Mouse (Mus musculus): Measurements from ENCODE around the gene Itgb2l.

The Itgb2l gene

DNA sequence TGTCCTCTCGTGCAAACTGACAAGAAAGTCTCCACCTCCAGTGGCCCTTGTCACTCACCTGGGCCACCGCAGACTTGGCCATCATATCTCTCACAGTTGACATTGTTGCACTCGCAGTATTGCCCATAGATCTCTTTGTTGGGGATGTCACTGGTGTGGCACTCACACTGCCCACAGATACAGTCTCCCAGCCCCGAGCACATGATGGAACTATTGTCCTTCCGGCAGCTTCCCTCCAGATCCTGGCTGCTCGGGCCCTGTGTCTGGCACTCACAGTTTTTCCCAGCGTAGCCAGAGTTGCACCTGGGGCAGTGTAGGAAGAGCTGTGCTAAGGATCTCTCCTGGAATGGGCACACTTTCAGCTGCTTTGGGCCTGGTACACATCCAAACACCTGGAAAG is 16.7 kb downstream of the Itgb2l start:
- DNase-seq (ENCODE audit: low read depth) = no peak

DNA sequence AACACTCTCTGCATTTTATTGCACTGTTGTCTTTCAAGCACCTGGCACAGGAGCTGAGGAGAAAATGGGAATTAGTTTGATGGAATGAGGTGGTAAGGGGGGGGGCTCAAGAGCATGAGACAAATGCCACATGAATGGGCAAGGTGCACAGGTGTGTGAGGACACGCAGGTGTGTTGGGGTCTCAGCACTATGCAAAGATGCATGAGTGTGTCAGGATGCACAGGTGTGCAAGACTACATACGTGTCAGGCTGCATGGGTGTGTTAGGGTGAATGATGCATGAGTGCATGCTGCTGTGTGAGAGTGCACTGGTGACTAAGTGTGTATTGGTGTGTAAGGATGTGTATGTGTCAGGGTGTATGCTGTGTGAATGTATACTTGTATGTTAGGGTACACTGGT is 18.4 kb downstream of the Itgb2l start:
- DNase-seq (ENCODE audit: low read depth) = no peak

DNA sequence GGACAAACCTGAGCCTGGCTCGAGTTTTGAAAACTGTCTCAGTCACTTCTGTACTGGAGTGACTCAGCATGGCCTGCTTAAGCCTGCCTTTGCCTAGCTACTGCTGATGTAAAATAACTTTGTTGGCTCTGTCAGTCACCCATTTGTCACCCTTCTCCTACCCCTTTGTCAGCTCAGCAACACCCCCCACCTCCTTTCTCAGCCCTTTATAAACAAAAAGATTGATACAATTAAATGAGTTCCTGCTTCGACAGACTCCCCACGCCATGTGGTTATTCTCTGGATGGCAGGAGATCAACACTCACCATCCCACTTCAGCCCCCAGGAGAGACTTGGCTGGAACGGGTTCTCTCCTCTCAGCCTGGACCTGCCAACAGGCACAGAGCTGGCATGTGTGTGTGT is 35.4 kb downstream of the Itgb2l start:
- no peak for DNase-seq (ENCODE audit: low read depth)

DNA sequence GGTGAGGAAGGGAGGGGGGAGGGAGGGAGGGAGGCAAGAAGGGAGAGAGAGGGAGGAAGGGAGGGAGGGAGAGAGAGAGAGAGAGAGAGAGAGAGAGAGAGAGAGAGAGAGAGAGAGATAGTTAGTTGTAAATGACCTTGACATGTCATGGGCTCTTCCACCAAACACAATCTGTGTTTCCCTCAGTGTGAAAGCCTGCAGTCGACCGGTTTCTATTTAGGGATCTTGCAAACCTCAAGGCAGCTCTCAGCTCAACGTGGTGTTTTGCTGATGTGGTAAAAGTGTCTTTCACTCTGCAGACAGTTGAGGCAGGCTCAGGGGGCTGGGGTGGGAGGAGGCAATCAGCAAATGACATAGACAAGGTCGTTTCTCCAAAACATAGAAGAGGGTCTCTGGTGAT is 37.1 kb downstream of the Itgb2l start:
- no peak for DNase-seq (ENCODE audit: low read depth)

DNA sequence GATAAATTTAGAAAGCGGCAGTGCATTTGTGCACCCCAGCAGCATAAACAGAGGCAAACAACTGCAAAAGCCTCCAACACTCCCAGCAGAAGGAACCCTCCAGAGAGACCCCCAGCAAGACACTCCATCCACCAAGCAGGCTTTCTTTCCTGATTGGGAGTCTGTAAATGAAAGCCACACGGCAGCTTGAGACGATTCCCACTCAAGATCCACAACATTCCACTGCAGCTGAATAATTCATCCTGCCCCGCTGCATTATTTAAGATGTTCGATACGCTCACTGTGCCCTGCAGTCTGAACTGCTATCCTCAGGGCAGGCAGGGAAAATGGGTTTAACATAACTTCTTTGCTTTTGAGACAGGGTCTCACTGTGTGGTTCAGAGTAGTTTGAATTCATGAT is 41.1 kb downstream of the Itgb2l start:
- no peak for DNase-seq (ENCODE audit: low read depth)

DNA sequence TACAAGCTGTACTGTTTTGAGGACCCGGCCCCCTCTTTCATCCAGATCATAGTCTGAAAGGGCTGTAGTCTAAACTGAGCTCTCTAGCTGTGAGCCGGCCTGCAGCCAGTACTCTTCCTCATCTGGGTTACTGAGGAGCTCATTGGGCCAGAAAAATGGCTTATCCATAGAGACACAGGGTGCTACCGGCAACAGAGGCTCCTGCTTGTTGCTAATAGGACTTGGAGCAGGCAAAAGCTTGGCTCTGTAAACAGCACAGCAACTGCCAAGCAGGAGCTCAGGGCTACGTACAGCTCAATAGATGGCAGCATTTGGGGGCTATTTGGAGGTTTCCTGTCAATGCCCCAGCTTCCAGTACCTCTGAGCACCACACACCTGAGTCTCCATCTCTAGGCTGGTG is 43.4 kb downstream of the Itgb2l start:
- DNase-seq (ENCODE audit: low read depth) = no peak

DNA sequence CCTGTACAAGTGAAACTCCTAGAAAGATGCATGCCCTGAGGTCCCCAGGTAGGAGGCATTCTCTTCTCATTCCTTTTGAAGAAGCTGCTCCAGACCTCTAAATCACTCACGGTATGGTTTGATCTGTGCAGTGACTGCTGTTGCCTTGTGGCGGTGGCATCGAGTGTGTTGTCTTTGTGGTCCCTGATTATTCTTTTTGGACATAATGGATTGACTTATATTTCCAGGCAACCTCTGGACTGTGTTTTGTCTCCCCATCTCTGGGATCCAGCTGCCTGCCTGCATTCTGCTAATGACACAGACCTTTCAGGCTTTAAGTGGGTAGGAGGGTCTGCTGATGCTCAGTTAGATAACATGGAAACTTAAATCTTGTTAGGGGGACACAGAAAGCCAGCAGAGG is 44.6 kb downstream of the Itgb2l start:
- no peak for DNase-seq (ENCODE audit: low read depth)

DNA sequence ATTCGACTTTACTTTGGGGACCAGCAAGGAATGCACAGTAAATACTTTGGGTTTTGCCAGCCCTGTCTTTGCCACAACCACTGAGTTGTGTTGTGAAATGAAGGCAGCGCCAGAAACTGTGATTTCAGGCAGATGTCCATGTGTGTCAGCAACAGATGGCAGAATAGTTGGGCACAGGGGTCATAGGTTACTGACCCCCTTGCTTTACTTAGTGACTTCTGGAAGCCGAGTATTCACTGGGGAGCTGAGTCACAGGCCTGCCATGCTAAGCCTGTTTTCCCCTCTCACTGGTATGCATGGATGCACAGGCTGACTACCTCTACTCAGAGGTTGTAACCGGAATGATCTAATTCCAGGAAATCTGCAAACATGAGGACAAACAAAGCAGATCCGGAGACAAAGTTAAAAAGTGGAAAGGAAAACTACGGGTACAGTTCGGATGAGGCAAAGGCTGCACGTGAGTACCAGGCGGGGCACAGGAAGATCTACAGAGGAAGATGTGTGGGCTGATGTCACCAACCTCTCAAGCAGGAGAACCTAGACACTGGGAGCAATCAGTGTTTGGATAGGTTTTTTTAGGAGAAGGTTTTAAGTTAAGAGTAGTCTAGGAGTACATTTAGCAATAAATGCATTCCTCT is 47.3 kb downstream of the Itgb2l start:
- peak; percentile 3 for DNase-seq (ENCODE audit: low read depth)

DNA sequence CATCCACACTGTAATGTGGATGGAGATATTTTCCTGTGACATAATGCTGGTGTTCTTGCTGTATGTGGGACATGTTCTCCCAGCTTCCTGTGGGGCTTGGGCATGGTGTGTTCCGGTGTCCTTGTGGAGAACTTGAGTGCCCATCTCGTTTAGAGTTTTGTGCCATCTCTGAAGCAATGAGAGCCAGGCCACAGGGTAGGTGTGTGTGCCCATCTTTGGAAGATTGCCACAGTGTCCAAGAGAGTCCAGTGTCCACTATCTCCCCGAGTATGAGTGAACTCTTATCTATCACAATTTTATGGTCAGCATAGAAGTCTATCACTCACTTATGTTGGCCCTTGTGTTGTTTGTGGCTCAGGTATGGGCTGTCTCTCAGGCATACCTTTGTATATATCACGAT is 47.9 kb downstream of the Itgb2l start:
- DNase-seq (ENCODE audit: low read depth) = no peak

DNA sequence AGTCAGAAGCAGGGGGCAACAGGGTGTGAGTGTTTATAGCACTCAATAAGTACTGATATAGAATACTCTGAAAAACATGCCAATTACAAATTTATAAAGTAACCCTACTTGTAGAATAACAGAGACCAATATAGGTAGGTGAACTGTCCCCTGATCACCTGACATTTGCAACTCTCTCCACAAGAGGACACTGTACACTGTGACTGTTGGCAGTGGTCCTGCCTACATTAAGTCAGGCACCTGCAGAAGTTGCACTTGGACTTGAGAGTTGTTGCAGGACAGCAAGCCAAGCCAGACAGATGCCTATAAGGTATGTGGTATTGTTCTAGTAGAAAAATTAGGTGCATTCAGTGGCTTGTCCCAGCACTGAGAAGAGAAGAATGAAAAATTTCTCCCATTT is 52.3 kb downstream of the Itgb2l start:
- no peak for DNase-seq (ENCODE audit: low read depth)

DNA sequence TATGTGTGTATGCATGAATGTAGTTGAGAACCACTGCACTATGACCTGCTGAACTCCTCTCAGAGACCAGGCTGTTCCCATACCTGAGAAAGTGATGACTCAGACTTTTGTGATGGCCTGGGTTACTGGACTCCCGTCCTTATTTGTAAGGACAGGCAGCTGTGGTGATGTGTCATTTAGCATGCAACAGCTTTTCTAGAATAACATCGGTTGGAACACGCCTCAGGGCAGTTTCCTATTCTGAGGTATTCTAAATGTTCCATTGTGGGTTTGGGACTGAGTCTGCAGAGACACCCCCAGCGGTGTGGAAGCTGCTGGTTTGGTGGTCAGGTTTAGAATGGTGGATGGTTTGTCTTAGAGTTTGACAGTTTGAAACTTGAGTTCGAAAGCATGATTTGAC is 54.9 kb downstream of the Itgb2l start:
- no peak for DNase-seq (ENCODE audit: low read depth)

DNA sequence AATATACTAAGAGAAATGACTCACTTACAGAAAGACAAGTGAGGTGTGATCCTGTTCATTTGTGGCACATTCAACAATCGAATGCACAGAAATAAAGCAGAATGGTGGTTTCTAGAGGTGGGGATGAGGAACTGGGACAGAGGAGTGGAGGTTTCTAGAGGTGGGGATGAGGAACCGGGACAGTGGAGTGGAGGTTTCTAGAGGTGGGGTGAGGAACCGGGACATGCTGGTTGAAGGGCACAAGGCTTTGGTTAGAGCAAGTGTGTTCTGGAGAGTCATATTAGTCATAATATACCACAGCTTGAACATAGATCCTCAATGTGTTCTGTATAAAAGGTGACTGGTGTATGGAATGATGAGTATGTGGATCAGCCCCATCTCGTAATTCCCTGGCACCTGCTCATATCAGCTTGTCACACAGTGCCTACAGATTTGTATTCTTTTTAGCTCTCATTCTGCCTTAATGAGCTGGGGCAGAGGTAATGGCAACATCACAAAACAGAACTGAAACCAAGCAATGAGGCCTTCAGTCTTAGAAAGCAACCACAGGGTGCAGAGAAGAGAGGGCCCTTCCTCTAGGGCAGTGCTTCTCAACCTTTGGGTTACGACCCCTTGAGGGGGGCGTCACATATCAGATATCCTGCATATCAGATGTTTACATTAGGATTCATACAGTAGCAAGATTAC is 55.6 kb downstream of the Itgb2l start:
- DNase-seq (ENCODE audit: low read depth) = no peak

DNA sequence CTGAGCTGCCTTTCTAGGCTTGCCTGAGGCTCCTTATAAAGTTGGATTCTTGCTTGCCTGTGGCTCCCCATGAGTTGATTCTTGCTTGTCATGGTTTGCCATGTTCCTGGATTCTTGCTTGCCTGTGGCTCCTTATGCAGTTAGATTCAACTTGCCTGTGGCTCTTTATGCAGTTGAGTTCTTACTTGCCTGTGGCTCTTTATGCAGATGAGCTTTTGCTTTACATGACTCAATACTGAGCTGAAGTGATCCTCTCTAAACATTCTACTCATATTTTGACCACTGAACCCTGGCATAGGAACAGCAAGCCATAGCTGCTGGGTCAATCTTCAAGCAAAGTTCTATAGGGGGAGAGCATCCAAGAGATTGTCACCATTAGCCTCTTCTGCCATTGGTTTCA is 58.7 kb downstream of the Itgb2l start:
- DNase-seq (ENCODE audit: low read depth) = no peak

DNA sequence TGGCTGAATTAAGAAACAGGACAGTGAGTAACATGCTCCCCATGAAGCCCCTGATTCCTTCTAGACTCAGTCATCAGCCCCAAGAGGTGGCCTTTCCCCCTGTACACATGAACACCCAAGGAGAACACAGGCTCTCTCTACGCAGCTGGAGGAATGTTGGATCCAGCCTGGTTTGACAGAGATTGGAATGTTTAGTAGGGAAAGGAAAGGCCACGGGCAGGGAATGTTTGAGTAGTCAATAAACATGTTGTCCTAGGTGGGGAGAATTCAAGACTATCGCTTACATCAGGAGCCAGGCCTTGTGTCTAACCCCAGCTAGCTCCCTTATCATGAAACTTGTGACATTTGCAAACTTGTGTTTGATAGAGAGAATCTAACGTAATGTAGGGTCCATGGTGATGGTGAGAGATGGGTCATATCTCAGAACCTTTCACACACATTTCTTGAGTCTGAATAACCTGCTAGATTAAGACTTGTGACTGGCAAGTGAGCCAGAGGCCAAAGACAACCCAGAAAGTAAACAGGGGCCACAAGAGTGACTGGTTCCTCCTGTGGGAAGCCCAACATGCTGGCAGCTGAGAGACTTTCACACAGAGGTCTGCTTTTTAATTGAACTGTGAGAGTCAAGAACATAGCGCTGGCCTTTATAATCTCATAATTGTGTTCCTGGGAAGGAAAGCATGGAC is 60.8 kb downstream of the Itgb2l start:
- no peak for DNase-seq (ENCODE audit: low read depth)

DNA sequence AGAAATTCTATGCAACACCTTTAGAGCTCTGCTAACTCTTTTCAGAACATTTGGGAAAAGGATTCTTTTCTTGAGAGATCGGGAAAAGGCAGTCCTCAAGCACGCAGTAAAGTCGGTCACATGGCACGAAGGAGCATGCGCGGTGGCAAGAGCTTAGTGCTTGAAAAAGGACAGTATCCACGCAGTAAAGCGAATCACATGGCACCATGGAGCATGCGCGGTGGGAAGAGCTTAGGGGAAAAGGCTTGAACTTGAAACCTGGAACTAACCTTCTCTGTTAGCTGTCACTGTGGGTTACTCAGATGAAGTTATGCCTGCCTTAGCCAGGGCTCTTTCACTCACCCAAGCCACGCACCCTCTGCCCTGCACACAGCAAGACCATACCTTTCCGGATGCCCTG is 62.0 kb downstream of the Itgb2l start:
- DNase-seq (ENCODE audit: low read depth) = no peak

DNA sequence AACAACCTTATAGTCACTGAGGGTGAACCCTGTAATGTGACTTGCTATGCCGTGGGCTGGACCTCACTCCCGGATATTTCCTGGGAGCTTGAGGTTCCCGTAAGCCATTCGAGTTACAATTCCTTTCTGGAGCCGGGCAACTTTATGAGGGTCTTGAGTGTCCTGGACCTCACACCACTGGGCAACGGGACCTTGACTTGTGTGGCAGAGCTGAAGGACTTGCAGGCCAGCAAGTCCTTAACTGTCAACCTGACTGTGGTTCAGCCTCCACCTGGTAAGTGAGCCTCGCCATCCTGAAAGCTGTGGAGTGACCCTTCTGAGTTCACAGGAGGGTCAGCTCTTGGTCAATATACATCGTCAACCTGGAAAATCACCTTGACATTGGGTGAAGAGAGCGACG is 65.3 kb downstream of the Itgb2l start:
- DNase-seq (ENCODE audit: low read depth) = no peak

DNA sequence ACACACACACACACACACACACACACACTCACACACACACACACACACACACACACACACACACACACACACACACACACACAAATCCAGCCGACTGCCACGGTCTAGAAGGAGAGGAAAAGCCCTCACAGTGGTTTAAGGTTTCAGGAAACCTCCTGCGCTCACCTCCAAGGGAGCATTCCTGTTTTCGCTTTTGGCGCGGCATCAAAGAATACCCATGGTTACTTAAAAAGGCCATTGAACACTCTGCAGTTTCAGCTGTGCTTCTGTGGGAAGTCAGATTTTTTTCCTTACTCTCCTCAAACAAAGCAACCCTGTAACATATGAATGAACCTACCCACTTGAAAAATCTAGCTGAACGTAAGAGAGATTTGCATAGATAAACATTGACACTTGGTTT is 67.1 kb downstream of the Itgb2l start:
- no peak for DNase-seq (ENCODE audit: low read depth)

DNA sequence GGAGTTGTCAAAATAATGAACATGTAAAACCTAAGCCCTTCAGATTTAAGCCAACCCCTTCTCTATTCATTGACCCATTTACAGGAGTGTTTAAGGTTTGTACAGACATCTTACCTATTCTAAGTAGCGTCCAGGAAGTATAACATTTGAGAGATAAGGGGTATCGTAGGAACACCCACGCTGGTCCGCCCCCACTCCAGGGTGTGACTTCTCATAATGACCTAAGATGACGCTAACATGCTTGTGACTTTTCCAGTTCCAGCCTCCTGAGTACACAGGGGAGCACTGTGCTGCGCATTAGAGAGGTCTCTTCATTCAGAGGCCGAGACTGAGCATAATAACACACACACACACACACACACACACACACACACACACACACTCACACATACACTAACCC is 67.9 kb downstream of the Itgb2l start:
- no peak for DNase-seq (ENCODE audit: low read depth)

DNA sequence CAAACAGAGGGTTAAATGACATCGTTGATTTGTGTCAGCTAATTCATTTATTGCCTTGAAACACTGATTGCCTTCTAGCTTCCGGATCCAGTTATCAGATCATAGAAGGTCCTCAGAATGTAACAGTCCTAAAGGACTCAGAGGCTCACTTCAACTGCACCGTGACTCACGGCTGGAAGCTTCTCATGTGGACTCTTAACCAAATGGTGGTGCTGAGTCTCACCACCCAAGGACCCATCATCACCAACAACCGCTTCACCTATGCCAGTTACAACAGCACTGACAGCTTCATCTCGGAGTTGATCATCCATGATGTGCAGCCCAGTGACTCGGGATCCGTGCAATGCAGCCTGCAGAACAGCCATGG is 70.7 kb downstream of the Itgb2l start:
- DNase-seq (ENCODE audit: low read depth) = no peak

Measured in NIH3T3 (cell line).